16 mouse cellular contexts compared by ENCODE assay signal in genomic region chr6:51267888-51268287, GRCm38 (mm10).
"Had no signal": no experiment of that assay in that cellular context is flagged by ENCODE, and none has a peak within 500 bp of the region (broad histone marks: within the 10 kb centered on the region; RNA-seq: fewer than 3 reads in every experiment).

No protein-coding gene starts in this region.

- H3K36me3 ChIP-seq: lung, embryonic 15.5 days; midbrain, embryonic 12.5 days; neural tube, embryonic 12.5 days; stomach, embryonic 15.5 days had no signal

- H3K4me3 ChIP-seq: lung, embryonic 15.5 days; megakaryocyte, embryonic 14.5 days; midbrain, embryonic 12.5 days; neural tube, embryonic 12.5 days; stomach, embryonic 15.5 days had no signal

- H3K27ac ChIP-seq: lung, embryonic 15.5 days; macrophage; midbrain, embryonic 12.5 days; neural tube, embryonic 12.5 days; stomach, embryonic 15.5 days; stomach, postnatal 0 days had no signal

- H3K27me3 ChIP-seq: lung, embryonic 15.5 days; stomach, embryonic 15.5 days had no signal

- H3K9me3 ChIP-seq: lung, embryonic 15.5 days; midbrain, embryonic 12.5 days; neural tube, embryonic 12.5 days; stomach, embryonic 15.5 days had no signal

- H3K9ac ChIP-seq: lung, embryonic 15.5 days; midbrain, embryonic 12.5 days; neural tube, embryonic 12.5 days; stomach, embryonic 15.5 days had no signal

- ATAC-seq: lung, postnatal 0 days had no signal

- DNase-seq: lung, adult 2 months; lung, postnatal 14 days; lung, postnatal 36 days; midbrain, embryonic 14.5 days; right cerebral cortex, postnatal 14 days; thymus, adult 2 months; thymus, postnatal 25 days; thymus, postnatal 4 days had no signal

- H3K4me2 ChIP-seq: lung, embryonic 15.5 days; midbrain, embryonic 12.5 days; neural tube, embryonic 12.5 days; stomach, embryonic 15.5 days had no signal
